Mouse (Mus musculus) layer of hippocampus, adult 8-10 months (tissue): ENCODE results near the gene Cfap161. TPM values are rescaled to one million over a fixed set of nuclear protein-coding genes. Genes with fewer than 3 reads are reported as not detected.

ENCODE experiments used
- DNase-seq, 2 experiments: peaks; one replicate each; pipeline ENCODE4 v3.0.0; 2022; ENCODE audit warnings: low spot score in 2 of 2
- total RNA-seq, 4 experiments: library from RNA; stranded (reverse); gene quantifications; 2 replicates each; pipeline ENCODE4 v1.2.4; 2022

Cfap161 gene
- total RNA-seq, result 1 to 10 TPM; 1.2 to 2.2 (median 1.8) TPM

DNA sequence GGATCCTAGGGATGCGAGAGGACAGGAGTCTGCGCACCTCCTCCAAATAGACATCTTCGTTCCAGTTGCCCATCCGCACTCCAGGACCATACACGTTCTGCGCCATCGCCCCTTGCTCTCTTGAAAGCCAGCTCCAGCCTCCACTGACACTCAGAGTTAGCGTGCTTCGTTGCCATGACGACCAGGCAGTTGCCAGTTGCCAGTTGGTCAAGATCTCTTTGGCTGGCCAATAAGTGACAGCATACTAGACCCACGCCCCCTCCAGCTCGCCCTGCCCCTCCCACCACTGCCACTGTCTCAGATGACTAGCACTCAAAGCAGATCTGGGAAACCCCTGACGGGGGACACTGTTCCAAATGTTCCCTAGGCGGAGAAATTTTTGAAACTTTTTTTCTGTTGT lies at the start of gene Cfap161:
Gene Cfap161, minus strand, starts transcription at position 176 of the 400 bp plus-strand sequence.
- DNase-seq, result no peak

GRCm38 (mm10) chr7:83842486-83843259 lies 48.0 kb upstream of the Cfap161 start:
- no peak for DNase-seq

DNA sequence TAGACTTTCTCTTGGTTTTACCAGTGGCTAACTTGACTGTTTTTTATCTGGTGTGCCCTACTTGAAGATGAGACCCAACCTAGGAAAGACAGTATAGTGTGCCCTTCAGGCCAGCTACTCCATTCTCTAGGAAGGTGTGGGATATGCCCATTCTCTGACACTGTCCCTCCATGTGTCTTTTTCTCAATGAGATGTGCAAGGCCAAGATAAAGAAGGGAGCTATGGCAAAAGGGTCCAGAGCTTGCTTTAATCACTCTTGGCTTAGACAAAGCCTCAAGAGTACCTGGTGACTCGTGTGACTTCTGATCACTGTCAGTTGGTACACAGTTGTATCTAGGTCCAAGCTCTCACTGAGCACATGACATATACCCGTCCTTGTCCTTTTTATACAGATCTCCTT lies 45.4 kb upstream of the Cfap161 start:
- no peak for DNase-seq

- DNase-seq, result no peak
Measured at GRCm38 (mm10) chr7:83838525-83839224, 44.0 kb upstream of the Cfap161 start.

- DNase-seq, result no peak
Measured at GRCm38 (mm10) chr7:83829355-83829754, 34.7 kb upstream of the Cfap161 start.

- DNase-seq, result no peak
Measured at GRCm38 (mm10) chr7:83827402-83828076, 32.9 kb upstream of the Cfap161 start.

- no peak for DNase-seq
Measured at GRCm38 (mm10) chr7:83826808-83827207, 32.1 kb upstream of the Cfap161 start.

- DNase-seq, result no peak
Measured at GRCm38 (mm10) chr7:83821951-83822350, 27.3 kb upstream of the Cfap161 start.

GRCm38 (mm10) chr7:83816886-83817285 lies 22.2 kb upstream of the Cfap161 start:
- DNase-seq, result no peak

DNA sequence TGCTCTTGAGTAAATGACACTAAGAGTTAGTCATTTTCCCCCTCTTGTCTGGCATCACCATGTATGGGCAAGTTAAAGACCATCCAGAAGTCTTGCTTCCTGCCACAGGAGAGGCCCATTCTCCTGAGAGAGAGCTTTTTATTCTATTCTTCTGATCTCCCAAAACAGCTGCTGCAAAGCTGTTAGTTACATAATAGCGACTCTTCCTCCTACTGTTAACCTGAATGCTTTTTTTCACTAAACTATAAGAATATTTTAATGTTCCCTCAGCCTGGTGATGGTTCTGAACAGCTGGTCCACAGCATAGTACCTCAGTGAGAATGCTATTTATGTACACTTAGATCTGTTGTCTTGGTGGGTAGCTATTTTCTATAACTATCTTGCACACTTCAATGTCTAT lies 21.0 kb upstream of the Cfap161 start:
- no peak for DNase-seq

DNA sequence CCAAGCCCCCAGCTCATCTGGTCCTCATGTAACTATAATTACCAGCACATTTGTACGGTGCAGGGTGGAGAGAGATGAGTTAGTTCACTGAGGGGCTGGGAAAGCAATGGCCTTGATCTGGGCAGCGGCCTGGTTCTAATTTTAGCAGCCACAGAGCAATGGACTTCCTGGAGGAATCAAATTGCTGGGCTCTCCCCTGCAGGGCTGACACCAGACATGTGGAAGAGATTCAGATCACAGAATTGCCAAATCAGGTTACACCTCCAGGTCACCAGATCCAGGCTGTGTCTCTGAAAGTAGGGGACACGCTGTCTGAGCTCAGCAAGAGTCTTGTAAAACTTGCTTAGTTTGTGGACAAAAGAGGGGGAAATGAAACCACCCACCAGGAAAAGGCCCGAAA lies 19.3 kb upstream of the Cfap161 start:
- no peak for DNase-seq

DNA sequence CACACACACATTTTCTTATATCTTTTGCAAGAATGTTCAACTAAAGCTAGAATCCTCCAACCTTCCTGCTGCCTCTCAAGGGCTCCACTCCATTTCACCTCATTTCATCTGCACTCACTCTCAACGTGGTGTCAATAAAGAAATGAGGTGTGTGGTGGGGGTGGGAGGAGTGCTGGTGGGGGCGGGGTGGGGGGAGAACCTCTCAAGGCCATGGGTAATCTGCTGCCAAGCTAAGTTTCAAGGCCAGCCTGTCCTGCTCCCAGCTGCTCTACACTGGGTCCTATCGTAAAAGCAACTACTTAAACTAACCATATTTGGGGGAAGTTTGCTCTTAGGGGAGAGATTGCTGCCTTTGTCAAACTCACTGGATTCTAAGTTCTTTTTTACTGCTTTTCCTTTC lies 18.8 kb upstream of the Cfap161 start:
- DNase-seq, result no peak

DNA sequence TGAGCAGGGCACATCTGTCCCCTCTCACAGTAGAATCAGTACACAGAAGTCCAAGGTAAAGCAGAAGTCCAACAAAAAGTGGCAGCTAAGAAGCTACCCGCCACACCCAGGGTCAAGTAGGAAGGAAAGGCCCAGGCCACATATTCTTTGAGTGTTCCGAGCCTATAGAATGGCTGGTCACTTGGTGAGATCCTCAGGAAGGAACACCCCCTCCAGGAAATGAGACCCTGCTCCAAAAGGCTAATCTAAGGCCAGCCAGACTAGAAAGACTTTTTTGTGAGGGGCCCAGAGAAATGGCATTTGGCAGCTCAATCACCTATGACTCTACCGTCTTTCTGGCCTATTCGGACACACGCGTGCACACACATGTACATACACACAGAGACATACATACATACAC lies 18.3 kb upstream of the Cfap161 start:
- no peak for DNase-seq

DNA sequence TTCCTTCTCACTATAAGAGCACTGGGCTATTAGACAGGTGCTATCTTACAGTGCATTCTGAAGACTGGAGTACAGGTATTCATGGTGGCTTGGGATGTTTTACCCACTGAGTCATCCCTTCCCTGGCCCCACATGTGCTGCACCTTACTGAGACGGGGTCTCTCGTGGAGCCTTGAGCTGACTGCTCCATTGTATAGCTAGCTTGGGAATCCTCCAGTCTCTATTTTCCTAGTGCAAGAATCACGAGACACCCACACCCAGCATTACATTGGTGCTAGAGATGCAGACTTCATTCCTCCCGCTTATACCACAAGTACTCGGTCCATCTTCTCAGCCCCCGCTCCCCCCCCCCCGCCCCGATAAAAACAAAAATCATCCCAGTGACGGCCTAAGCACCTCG lies 17.9 kb upstream of the Cfap161 start:
- DNase-seq, result no peak

GRCm38 (mm10) chr7:83811916-83812315 lies 17.2 kb upstream of the Cfap161 start:
- DNase-seq, result no peak

DNA sequence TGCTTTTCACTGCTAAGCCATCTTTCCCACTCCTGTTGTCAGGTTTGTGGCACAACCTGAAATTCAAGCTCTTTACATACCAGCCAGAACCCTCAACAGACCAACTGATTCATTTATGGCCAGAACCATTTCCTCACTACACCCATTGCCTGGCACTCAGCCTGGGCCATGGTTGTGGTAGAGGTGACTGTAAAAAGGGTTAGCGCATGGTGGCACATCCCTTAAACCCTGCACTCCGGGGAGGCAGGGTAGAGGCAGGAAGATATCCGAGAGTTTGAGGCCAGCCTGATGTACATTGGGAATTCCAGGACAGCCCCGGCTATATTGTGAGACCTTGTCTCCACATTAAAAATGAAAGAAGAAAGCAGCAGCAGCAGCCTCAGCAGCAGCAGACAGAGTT lies 16.8 kb upstream of the Cfap161 start:
- no peak for DNase-seq

- DNase-seq, result no peak
Measured at GRCm38 (mm10) chr7:83810141-83811100, 15.7 kb upstream of the Cfap161 start.

- no peak for DNase-seq
Measured at GRCm38 (mm10) chr7:83809715-83810114, 15.0 kb upstream of the Cfap161 start.

- DNase-seq, result peak; percentile 86 to 91
Measured at GRCm38 (mm10) chr7:83809060-83809459, 14.4 kb upstream of the Cfap161 start.

DNA sequence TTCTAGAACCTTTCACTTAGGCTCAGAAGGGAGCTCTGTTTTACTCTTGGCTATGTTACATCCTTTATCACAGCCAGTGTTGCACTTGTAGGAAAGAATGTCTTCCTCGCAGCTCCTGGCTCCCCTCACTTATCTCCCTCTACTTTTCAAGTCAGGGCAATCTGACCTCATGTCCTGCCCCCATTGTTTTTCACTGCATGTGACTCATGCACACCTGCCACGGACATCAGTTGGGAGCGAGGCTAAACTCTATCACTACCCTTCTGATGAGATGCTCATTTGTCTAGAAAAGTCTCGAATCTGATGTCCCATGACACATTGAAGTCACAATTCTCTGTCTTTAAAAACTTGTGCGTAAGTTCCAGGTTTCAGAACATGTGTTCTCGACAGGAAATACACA lies 12.3 kb upstream of the Cfap161 start:
- no peak for DNase-seq

GRCm38 (mm10) chr7:83803777-83804176 lies 9.1 kb upstream of the Cfap161 start:
- DNase-seq, result no peak
